Mouse (Mus musculus): ENCODE results near the gene Dcdc2a. TPM values are rescaled to one million over a fixed set of nuclear protein-coding genes. Genes with fewer than 3 reads are reported as not detected.

Dcdc2a gene
- total RNA-seq, 2 experiments from 2014 or later = 0.23 to 0.43 TPM

DNA sequence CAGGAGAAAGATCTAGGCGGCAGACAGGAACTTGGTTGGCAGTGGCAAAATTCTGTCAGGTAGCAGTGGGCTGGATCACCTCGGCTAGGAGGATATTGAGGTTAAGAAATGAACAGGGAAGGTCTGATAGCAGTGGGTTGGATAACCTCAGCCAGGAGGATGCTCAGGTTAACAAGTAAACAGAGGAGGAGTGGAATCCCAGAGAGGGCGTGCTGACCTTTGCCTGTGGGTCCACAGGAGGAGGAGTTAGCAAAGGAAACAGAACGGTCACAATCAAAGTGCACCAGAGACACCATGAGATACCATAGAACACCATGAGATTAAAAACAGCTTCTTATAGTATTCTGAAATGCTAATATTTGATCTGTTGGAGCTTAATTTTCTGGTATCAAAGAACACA is 38.6 kb downstream of the Dcdc2a start:
- no peak for DNase-seq (ENCODE audit: low spot score)

DNA sequence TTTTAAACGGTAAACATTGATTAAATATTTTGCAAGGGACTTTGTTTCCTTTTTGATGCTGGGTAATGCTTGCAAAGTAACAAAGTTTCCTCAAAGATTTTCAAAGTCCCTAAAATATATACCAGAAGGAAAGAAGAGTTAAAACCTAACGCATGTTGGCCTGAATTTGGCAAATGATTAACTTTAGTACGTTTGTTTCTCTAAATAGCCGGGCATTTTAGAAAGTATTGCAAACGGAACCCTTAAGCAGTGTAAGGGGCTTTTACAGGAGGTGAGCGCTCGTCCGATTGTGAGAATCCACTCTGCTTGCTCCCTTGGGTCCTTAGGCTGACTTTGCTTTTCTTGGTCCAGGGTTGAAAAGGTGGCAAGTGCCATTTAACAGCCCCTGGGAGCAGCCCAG is 41.5 kb downstream of the Dcdc2a start:
- DNase-seq (ENCODE audit: low spot score) = no peak

DNA sequence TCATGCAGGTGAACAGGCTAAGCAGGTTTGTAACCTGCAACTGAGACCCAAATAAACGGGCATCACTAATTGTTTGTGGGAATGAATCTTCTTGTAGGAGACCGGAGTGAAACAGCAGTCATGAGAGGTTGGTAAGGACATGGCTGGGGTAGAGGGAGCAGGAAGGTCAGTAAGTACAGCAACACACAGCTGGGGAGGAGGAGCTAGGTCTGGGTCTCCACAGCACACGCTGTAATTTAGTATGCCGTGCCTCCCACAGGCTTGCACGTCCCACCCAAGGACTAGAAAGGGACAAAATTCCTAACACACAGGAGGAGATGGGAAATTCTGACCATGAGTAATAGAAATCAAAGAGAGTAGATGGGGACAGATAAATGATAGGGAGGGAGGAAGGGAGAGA is 42.8 kb downstream of the Dcdc2a start:
- no peak for DNase-seq (ENCODE audit: low spot score)

DNA sequence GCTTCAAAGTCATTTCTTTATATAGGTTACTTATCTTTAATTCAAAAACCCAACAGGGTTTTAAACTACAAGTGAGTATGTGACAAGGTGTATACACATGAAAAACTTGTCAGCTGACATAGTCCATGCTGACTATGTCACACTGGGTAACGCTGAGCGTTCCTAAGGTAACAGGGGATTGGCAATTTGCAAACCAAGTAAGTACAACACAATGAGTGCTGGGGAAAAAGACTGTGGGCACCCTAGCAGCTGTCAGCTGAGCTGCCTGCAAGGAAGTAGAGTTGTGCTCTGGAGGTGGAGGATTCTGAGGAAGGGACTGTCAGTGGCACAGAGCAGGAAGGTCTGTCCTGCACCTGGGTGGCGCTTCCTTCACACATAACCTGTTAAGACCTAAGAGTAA is 43.7 kb downstream of the Dcdc2a start:
- no peak for DNase-seq (ENCODE audit: low spot score)

DNA sequence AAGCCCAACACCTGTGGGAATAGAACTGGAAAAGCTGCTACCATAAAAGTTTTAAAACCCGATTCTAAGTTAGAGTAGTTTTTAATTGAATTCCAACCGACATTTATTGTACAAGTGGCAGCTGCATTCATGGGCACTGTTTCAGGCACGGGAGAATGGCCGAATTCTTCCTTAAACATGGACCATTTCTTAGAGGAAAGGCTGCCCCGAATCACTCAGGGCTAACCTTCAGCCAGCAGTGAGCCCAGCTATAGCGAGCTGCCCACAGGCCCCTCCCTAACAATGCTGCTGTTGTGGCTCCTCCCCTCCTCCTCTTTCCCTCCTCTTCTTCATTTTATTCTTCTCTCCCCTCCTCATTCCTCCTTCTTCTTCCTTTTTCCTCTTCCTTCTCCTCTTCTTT is 44.8 kb downstream of the Dcdc2a start:
- DNase-seq (ENCODE audit: low spot score) = no peak

DNA sequence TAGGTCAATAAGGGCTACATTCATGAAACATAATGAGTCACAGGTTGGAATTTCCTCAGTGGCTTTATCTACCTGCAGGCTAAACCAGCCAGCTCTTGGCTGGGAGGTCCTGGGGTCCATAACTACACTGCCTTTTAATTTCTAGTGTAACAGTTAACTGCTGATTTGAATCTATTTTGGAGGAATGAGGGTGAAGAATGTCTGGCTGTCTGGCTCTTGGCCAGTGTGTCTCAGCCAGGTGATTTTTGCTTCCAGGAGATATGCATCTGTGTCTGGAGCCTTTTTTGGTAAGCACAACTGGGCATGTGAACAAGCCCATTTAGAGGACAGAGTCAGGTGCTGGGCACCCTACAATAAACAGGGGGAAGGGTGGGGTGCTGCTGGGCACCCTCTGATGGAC is 49.9 kb downstream of the Dcdc2a start:
- no peak for DNase-seq (ENCODE audit: low spot score)

DNA sequence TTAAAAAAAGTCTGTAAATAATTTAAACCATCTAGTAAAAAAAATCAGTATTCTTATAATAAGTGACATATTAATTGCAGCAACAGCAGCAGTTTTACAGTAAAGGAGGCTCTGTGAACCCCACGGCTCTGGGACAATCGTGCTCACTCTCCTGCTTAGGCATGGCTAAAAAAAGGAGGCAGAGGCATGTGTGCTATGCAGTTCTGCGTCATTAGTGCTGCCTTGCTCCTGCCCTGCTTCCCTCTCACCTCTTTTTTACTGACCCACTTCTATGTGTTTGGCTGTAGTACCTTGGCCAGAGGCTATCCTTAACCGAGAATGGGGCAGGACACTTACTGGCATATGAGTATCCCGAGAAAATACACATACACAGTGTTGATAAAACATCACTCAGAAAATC is 50.9 kb downstream of the Dcdc2a start:
- no peak for DNase-seq (ENCODE audit: low spot score)

DNA sequence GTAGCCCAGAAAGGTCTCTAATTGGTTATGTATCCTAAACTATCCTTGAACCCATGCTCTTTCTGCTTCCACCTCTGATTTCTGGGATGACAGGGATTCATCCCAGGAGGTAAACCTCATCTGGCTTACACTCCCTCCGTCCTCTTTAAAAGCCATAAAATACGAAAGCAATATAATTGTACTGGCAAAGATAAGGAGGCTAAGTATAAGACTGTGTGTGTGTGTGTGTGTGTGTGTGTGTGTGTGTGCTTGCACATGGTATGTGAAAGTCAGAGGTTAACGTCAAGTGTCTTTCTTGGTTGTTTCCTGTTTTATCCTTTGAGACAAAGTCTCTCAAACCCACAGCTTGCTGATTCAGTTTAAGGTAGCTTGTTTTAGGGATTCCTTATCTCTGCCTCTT is 52.5 kb downstream of the Dcdc2a start:
- no peak for DNase-seq (ENCODE audit: low spot score)

DNA sequence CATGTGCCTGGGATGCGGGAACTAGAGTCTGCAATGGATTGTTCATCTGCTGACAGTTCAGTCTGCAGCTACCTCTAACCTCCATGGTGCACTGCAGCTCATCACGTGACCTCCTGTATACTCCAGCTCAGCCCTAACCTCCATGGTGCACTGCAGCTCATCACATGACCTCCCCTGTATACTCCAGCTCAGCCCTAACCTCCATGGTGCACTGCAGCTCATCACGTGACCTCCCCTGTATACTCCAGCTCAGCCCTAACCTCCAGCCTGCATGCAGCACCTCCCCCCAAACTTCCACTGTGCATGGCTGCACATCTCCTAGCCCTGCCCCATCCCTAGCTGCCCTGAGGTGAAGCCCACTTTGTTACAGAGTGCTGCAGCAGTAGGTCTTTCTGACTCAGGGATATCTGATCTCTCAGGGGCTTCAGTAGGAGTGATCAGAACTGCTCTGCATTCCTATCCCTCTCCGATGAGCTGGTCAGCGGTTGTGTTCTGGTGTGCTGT is 54.8 kb downstream of the Dcdc2a start:
- DNase-seq (ENCODE audit: low spot score) = no peak

DNA sequence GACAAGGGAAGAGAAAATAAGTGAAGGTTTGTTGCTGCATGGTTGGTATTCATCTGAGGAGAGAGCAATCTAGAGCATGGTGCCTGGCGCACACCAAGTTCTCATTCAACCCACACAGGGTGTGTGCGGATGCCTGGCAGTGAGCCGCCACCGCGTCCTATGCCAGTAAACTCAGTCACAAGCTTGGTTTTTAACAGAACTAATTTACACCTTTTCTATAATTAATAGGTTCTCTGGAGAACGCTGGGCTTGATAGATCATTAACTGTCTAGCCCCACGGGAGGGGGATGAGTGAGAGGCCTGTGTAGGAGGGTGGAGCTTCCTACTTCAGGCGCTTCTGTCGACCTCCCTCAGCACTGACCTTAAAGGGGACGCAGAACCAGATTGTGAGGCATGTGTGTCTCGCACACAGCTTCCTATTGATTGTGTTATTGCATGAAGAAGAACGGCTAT is 59.7 kb downstream of the Dcdc2a start:
- peak; percentile 11 for DNase-seq (ENCODE audit: low spot score)

DNA sequence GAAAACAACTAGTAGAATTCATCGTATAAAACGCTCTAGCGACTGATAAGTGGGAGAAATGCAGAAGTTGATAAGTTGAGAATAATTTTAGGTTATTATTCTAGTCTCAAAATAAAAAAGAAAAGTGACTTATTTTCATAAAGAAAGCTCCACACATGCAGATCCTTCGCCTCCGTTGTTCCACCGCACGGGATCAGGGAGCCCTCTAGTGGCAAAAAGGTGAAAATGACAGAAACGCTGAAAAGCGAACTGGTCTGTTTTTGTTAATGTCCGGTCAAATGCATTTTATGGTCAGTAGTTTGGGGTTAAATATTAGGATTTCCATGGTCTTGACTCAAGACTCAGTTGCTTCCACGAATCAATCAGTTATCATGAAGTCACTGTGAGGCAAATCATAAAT is 60.2 kb downstream of the Dcdc2a start:
- DNase-seq (ENCODE audit: low spot score) = peak; percentile 16

DNA sequence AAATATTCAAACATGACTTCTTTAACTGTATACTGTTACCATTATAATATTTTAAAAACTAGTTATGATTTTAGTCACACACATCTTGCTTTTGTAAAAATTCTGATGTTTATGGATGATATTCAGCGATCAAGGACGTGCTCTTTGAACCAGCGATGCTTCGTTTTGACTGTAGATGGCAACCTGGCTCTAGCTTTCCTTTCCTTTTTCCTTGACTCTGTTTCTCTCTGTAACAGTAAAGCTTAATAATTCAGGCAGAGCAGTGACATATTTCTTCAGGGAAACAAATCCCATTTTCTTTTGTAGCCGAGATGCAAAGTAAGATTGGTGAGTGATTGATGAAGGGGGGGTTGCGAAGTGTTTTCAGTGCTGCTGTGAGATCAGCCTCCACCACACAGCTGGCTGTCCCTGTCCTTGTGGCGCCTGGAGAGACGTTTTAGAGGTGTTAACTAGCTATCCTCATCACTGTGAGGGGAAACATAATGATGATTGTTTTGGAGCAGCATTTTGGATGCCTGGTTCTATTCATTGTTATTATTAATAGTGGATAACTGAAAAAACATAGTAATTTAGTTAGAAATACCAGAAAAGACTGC is 67.0 kb downstream of the Dcdc2a start:
- no peak for DNase-seq (ENCODE audit: low spot score)

DNA sequence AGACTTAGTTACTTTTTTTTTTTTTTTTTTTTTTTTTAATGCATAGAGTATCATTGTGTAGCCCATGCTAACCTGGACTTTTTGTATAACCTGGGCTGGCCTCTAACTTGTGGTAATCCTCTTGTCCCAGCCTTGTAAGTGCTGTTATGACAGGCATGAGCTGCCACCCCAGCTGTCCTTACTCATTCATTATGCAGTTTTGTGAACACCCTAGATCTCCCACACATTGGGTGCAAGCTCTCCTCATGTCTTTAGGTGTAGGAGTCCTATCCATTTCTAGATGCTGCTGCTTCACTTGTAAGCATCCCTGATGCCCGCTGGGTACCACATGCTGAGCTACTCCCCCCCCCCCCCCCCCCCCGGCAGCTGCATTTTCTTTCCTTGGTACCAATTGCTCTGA is 71.4 kb downstream of the Dcdc2a start:
- DNase-seq (ENCODE audit: low spot score) = no peak

DNA sequence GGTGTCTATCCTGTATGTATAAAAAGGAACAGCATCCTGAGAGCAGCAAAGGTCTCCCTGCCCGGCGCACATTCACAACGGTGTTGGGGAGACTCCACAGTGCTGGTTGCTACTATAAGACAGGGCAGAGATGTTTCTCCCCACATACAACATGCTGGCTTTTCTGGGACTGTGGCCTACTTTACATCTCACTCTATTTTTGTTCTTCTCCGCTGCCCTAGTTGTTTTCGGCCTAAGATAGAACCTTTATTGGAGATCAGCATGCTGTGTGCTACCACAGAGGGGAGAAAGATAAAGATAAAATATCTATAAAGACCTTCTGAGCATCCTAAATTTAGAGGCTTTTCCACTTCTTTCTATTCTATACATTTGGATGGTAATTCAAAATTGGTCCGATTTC is 72.0 kb downstream of the Dcdc2a start:
- no peak for DNase-seq (ENCODE audit: low spot score)

DNA sequence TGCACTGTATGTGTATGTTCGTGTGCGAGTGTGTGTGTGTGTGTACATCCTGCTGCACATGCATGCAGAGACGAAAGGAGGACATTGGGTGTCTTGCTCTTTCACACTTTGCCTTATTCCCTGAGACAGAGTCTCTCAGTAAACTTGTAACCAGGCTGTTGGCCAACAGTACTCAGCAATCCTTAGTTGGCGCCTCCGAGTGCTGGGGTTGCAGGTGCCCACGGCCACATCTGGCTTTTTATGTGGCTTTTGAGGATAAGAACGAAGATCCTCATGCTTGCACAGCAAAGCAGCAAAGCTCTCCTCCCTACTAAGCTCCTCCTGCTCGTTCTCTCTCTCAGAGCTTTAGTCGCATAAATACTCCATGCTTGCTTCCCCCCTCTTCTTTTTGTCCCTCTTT is 73.0 kb downstream of the Dcdc2a start:
- DNase-seq (ENCODE audit: low spot score) = no peak

DNA sequence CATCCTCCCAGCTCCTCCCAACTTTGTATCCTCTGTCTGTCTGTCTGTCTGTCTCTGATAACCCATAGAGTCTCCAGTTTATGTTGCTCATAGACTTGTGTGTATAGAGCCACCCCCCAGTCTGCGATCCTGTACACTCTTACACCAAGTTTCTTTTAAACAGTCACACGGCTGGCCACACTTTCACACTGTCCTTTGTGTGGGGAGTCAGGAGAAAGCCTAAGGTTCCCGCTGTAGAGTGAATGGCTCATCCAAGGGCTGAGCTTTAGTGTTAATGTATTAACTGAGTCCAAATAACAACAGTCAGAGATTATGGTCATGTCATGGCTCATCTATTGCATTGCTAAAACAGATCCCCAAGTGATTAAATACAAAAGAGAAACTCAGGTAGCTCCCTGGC is 87.3 kb downstream of the Dcdc2a start:
- no peak for DNase-seq (ENCODE audit: low spot score)

DNA sequence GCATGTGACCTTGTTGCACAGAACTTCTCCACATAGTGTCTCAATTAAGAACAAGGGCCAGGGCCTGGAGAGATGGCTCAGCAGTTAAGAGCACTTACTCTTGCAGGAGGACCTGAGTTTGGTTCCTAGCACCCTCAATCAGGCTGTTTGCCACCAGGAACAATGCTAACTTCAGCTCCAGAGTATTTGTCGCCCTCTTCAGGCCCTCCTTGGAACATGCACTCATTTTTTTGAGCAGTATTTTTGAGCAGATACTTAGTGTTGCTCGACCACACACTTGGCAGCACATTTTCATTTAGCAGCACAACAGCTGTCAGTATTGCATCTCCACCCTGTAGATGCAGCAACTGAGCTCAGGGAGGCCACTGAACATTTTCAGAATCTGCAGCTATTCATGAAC is 88.3 kb downstream of the Dcdc2a start:
- DNase-seq (ENCODE audit: low spot score) = no peak

DNA sequence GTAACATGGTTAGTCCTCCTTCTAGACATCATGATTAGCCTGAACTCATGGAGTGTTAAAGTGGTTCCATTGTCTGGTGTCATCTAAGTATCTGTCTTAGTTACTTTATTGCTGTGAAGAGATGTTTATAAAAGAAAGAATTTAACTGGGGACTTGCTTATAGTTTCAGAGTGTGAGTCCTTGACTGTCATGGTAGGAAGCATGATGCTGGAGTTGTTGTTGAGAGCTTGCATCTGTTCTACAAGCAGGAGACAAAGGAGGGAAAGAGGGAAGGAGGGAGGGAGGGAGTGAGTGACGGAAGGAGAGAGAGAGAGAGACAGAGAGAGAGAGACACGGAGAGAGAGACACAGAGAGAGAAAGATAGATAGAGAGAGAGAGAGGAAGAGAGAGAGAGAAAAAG is 90.4 kb downstream of the Dcdc2a start:
- no peak for DNase-seq (ENCODE audit: low spot score)

DNA sequence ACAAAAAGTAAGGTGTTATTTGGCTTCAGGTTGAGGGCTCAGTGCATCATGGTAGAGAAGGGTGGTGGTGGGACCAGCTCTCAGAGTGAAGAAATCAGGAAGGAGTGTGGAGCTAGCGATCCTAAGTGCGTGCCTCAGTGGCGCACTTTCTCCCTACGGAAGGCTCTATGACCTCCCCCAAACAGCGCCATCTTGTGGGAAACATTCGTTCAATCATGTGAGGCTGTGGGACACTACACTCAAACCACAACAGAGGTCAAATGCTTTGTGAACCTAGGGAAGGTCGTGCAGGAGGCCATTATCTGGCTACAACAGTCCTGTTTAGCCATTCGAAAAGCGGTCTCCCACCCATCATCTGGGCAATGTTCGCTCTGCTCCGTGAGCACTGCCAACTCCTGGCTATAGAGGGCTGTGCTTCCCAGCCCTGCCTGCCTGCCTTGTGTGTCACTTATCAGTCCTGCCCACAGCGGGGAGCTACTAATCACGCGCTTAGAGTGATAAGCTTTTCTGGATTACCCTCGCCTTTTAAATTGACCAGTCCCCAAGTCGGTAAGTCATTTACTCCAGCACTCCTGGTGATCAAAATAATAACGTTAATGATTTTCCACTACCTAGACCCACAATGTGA is 94.5 kb downstream of the Dcdc2a start:
- DNase-seq (ENCODE audit: low spot score) = no peak

DNA sequence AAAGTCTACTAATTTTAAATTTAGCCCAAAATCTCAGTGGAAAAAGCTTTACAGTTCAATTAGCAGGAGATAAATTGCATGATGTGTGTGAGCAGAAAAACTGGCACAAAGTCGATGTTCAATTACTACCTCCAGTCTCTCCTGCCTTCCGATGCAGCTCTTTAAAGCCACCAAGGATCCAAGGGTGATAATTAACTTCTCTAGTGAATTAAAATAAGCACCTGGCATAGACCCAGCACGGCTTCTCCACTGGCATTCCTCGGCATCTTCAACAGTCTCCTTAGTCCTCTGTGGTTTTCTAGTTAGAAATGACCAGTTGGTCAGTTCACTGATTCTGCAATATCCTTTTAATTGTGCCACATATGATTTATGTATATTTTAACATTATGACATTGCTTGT is 95.1 kb downstream of the Dcdc2a start:
- no peak for DNase-seq (ENCODE audit: low spot score)

DNA sequence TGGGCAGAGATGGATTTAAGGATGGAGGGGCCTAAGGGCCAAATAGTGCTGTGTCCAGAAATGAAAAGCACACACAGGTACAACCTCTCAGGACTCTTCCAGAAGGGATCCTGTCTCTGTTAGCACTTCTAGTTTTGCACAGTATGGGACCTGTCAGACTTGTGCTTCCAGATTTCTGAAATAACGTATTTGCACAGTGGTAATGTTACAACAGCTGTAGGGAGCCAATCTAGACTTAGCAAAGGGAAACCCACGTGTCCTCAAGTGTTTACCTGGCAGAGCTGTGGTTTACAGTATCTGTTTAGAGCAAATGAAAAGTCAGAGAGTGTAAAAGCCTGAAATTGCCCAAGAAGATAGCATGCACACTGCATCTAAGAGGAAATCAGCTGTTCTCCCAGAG is 104.1 kb downstream of the Dcdc2a start:
- no peak for DNase-seq (ENCODE audit: low spot score)

DNA sequence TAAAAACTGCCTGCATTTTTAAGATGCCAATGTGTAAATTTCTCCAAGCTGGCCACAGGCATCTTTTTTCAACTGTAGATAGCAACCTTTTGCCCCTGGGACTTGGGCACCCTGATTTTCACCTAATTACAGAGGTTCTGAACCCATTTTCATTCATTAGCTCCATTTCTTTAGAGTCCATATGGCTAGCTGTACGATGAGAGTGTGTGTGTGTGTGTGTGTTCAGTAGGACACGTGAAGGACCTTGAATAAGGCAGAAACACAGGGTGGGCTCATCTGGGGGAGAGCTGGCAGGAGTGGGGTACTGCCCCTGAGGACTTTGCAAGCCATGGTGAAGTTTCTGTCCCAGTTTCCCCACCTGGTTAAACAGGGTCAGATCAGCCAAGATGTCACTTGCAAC is 105.0 kb downstream of the Dcdc2a start:
- no peak for DNase-seq (ENCODE audit: low spot score)

DNA sequence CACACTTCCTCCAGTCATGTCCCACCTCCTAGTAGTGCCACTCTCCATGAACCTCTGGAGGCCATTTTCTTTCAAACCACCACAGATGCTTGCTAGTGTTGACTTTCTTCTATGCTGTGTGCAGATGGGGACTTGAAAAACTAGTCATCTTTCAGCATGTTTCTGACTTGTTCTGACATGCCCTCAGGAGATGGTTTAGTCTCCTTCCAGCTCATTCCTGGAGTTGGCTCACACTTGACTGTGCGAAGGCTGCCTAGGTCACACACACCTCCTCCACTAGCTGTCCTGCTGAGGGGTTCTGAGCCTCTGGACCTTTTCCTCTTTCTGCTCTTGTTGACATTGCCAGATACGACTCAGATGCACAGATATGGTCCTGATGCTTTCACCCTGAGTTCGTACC is 106.8 kb downstream of the Dcdc2a start:
- no peak for DNase-seq (ENCODE audit: low spot score)

DNA sequence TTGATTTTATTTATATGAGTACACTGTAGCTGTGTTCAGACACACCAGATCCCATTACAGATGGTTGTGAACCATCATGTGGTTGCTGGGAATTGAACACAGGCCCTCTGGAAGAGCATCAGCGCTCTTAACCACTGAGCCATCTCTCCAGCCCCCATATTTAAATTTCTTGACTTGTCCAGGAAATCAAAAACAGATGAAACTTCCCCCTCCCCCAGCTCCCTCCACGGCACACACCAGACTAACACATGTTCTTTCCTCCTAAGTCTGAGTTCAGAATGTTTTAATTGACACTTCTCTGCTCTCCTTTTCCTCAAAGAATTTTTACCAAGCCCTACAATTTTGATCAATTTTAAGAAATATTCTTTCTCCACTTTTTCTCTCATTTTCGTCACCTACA is 113.1 kb downstream of the Dcdc2a start:
- DNase-seq (ENCODE audit: low spot score) = no peak
